Mouse (Mus musculus) urinary bladder, postnatal 0 days (tissue): ENCODE measurements around the gene Aga. TPM values are rescaled to one million over a fixed set of nuclear protein-coding genes. Genes with fewer than 3 reads are reported as not detected.

Experiments
- polyA plus RNA-seq: library from polyadenylated mRNA; unstranded; fragments of >200 nt; fragmentation: Nextera tagmentation; extraction: Ambion mirVana; gene quantifications from 2 replicates; pipeline ENCODE4 v1.2.1, GENCODE M21; 2015

The Aga gene
- 34.3 and 36.7 TPM in 2 replicates for polyA plus RNA-seq

DNA sequence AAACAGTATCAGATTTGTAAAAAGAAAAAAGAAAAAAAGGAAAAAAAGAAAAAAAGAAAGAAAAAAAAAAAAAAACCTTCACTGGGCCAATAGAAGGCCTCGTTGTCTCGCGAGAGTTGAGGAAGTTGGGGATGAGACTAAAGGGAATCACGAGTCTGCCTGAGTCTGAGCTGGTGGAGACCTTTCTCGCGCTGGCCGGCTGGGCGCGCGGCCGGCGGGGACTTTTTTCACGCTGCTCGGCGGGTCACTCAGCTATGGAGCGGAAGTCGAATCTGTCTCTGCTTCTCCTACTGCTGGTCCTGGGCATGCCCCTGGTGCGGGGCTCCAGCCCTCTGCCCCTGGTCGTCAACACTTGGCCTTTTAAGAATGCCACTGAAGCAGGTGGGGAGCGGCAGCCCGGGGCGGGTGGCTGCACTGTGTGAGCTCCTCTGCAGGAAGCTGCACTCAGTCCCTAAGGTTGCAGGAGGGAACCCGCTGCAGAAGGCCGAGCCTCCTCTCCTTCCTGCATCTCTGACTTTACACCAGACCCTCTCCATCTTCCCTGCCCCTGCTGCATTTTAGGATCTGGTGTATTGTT lies at the start of gene Aga:
TSS of gene Aga (plus strand) at position 177 of the 577 bp plus-strand sequence.

Other genes with a start within 250 kb of the Aga start
- gene Neil3, start 127.3 kb downstream of the Aga start, polyA plus RNA-seq: 4.7 and 8.0 TPM in 2 replicates